Mouse (Mus musculus) frontal cortex, postnatal 25 days (tissue): Measurements from ENCODE around the gene Scd3.
"Not testable (repeated sequence)": the region's sequence is repeated elsewhere in the genome, so short reads cannot be mapped to it uniquely, and the experiment has no call there.

Experiments used
- DNase-seq, 2 experiments: peaks; one replicate each; pipeline ENCODE4 v3.0.0; 2022; ENCODE audit warnings: low spot score in 2 of 2

Gene Scd3

GRCm38 (mm10) chr19:44273711-44274110 lies 70.6 kb downstream of the Scd3 start:
- no peak for DNase-seq

DNA sequence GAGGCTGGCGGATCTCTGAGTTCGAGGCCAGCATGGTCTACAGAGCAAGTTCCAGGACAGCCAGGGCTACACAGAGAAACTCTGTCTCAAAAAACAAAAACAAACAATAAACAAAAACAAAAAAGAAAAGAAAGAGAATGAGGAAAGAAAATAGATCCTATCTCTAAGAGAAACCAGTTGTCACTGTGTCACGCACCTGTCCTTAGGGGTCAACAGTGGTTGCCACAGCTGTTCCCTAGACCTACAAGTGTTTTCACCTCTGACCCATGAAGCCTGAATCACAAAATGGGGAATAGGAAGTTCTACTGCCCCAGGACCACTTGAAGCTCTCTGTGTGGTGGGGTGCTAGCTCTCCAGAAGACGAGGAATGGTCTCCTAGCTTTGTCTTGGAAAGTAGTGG lies 71.4 kb downstream of the Scd3 start:
- DNase-seq: no peak

DNA sequence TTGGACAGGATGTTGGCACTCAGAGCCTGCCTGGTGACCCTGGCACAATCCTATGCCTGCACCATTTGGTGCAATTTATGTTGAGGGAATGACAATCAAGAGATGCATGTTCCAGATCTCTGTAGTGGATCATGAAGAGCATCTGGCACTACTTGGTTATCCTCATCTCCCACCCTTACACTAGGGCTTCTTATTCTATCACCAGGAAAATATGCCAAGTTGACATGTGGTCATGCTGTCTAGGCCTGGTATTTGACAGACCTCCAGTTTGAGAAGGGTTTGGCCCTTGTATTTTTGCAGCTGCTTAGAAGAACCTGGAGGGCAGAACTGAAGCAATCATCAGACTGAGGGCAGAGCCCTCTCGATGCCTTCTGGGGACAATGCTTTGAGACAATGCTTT lies 72.3 kb downstream of the Scd3 start:
- DNase-seq: no peak

DNA sequence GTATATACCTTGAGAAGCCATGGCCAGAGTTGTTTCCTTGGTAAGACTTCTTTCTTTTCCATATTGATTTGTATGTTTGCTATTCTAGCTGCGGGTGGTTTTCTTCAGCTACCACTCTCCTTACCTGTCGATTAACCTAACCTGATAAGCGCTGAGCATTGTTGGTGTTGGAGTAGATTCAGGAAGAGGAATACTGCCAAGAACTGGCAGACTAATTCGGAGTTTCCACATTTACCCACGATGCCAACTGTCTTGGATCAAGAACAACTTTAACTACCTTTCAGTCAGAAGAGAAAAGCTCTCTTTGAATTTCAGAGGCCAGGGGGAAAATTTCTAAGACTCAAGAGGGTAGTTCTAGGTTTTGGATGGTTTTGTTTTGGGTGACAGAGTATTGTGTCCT lies 73.8 kb downstream of the Scd3 start:
- no peak for DNase-seq

DNA sequence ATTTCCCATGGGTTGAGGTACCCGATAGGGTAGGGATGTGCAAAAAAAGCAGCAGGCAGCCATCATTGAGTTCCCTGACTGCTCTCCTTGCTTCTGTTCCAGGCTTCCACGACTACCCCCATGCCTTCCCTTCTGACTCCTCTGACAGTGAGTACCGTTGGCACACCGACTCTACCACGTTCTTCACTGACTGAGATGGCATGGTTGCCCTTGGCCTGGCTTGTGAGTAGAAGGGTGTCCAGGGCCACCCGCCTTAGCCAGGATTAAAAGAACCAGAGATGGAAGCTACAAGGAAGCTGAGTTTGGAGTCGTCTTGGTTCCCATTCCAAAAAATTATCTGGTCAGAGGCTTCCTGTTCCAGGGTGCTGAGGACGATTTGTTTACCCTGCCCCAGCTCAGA lies 74.9 kb downstream of the Scd3 start:
- DNase-seq: no peak

- no peak for DNase-seq
Measured at GRCm38 (mm10) chr19:44280755-44281154, 77.7 kb downstream of the Scd3 start.

- DNase-seq: not testable (repeated sequence)
Measured at GRCm38 (mm10) chr19:44281825-44282447, 78.9 kb downstream of the Scd3 start.

DNA sequence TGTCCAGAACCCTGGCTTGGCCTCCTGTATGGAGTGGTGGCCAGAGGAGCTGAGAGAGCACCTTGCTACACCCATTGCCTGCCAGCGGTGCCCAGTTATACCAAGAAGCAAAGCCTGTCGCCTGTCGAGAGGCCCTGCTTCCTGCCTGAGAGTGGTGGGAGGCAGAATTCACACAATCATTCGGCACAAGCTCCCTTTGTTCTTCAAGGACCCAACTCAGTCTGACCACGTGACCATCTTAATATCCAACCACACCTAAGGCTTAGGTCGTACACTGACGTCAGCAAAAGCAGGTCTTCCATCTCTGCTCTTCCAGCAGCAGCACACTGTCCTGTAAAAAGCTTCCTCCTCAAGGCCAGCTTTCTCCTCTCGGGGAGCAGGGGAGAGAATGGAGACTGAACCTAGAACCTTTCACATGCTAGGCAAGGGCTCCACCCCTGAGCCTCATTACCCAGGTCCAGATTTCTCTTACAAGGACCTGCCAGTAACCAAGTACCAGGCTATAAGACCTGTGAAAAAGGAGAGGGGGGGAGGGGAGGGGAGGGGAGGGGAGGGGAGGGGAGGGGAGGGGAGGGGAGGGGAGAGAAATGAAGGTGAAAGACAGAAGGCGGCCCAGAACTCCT lies 79.6 kb downstream of the Scd3 start:
- no peak for DNase-seq

- no peak for DNase-seq
Measured at GRCm38 (mm10) chr19:44283157-44284024, 80.3 kb downstream of the Scd3 start.

DNA sequence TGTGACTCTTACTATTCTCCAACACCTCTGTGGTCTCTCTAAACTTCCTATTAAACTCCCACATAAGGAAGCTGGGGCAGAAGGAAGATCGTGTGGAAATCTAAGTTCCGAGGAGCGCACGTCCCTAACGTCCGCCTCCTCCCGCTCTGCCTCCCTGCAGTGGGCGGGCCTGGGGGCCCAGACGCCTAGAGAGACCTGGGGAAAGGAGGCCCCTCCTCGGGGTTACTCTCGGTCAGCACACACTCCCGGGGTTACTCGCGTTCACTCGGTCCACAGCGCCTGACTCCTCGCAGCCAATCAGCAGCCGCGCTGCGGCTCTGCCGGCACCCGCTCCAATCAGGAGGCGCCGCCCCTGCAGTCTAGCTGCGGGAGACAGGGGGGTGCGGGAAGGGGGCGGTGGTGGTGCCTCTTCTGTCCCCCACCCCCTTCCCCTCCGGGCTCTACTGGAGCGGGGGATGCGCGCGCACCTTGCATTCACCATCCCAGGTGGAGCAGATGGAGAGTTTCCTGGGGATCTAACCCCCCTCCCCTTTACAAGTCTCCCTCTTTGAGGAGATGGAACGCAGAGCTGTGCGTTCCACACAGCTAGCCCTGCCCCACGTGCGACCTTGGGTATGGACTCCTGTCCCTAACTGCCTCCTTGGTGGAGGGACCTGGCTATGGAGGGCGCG lies 81.1 kb downstream of the Scd3 start:
- peak; percentile 74 to 86 for DNase-seq

DNA sequence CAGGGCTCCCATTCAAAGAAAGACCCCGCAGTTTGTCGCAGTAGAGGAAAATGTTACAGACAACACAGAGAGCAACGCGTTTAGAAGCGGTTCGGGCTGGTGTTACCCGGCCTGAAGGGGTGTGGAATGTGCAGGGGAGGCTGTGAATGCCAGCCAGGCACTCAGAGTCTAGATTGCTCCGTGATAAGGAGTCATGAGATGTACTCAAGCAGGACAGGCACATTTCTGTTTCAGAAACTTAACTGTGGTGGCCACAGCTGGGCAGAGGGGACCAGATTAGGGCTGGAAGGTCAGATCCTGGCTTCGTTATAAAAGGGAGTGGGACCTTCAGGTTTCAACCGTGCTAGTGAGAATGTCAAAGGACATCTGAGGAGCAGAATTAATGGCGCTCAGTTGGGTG lies 81.7 kb downstream of the Scd3 start:
- DNase-seq: no peak

DNA sequence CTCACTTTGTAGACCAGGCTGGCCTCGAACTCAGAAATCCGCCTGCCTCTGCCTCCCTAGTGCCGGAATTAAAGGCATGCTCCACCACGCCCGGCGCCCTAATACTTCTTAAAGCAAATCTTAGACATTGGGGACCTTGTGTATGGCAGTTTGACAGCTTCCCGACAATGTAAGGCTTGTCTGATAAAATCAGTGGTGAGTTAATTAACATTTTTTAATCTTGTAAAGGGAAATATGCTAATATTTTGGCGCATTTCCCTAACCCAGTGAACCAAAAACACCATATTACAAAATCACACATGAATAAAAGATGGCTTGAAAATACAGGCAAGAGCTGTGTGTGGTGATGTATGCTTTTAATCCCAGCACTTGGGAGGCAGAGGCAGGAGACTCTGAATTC lies 82.5 kb downstream of the Scd3 start:
- no peak for DNase-seq

DNA sequence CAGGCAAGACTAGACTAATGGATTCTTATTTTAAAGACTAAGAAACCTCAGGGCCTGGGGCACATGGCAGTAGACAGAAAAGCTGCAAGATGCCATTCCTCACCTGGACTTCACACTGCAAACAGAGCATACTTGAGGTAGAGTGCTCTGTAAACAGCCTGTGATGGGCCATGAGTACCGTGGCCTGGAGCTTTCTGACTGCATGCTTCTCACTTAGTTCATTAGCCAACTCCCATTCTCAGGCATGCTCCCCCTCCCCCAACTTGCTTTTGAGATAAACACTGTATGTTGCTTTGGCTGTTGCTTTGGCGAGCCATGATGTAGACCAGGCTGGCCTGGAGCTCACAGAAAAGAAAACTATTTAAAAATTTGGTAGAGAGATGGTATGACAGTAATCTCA lies 83.0 kb downstream of the Scd3 start:
- DNase-seq: no peak

GRCm38 (mm10) chr19:44287415-44288110 lies 84.5 kb downstream of the Scd3 start:
- no peak for DNase-seq

GRCm38 (mm10) chr19:44292083-44292482 lies 89.0 kb downstream of the Scd3 start:
- no peak for DNase-seq

GRCm38 (mm10) chr19:44292483-44292882 lies 89.4 kb downstream of the Scd3 start:
- no peak for DNase-seq

GRCm38 (mm10) chr19:44292941-44293768 lies 90.1 kb downstream of the Scd3 start, which contains the start of gene Scd2:
TSS of gene Scd2 (plus strand) at chr19:44293674.
- no peak for DNase-seq
